Mouse (Mus musculus): Measurements from ENCODE around the gene Vmn1r53. TPM values are rescaled to one million over a fixed set of nuclear protein-coding genes. Genes with fewer than 3 reads are reported as not detected.
"Not testable (repeated sequence)": the region's sequence is repeated elsewhere in the genome, so short reads cannot be mapped to it uniquely, and the experiment has no call there.

Gene Vmn1r53
- not detected in 2 replicates for polyA plus RNA-seq (2016; fragmentation: Nextera tagmentation; extraction: Ambion mirVana)

DNA sequence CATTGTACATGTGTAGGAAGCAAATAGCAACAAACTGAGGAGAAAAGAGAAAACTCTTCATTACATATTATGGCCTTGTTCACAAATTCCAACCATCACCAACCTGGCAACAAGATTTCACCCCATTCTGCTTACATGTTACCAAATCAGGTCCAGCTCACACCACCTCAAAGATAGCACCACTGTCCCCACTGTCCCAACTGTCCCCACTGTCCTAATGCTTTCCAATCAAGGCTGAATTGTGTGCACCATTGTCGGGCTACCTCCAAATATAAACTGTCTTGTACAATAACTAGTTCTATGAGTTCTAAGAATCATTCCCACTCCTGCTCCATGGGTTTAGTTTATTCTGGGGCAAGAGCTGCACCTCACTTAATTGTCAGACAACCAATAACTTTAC, at the start of gene Vmn1r53:
Vmn1r53 (minus strand) TSS at position 101 of the 400 bp plus-strand sequence.
- no peak within 1 kb of the TSS for H3K4me3 ChIP-seq
- H3K27ac ChIP-seq: no peak within 1 kb of the TSS
- ATAC-seq: no peak
- no peaks in the 10 kb centered on the region for H3K27me3 ChIP-seq (replicated peaks)
- no peak within 1 kb of the TSS for H3K9ac ChIP-seq
- H3K4me2 ChIP-seq: no peak within 1 kb of the TSS
- H3K4me1 ChIP-seq: no peaks in the 10 kb centered on the region
- 53% methylated on average over 1 of the region's 1 CpGs for WGBS (ENCODE audit: insufficient replicate concordance)
- 0 out of 2 replicates have a peak, but pooled peaks cover 18% of the 10 kb centered on the region for H3K9me3 ChIP-seq (replicated peaks)
- no peaks in the 10 kb centered on the region for H3K36me3 ChIP-seq

DNA sequence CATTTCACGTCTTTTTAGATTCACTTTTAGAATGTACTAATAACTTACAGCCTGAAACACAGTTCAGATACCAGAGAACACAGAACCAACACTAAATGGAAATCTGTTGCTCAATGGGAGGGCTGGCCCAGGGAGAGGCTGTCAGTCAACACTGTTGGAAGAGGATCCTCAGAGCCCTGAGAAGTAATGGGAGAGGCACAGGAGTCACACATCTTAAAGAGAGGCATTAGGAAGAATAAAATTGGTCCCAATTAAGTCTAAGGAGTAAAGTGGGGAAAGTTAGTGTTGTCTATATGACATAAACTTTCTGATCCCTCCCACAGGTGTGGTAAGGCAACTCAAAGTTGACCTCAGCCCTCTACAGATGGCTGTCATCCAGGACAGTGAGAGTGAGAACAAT, 21.8 kb upstream of the Vmn1r53 start, which contains the start of gene Vmn1r54:
Vmn1r54 (plus strand) TSS at position 301 of the 400 bp plus-strand sequence.
- ATAC-seq: no peak
- Histone ChIP-seq H3K9ac (no peak within 1 kb of the TSS), H3K4me3 (no peak within 1 kb of the TSS), H3K4me2 (no peak within 1 kb of the TSS), H3K4me1 (no peaks in the 10 kb centered on the region), H3K27me3 (replicated peaks) (no peaks in the 10 kb centered on the region), H3K9me3 (replicated peaks) (no peaks in the 10 kb centered on the region), H3K27ac (no peak within 1 kb of the TSS), H3K36me3 (no peaks in the 10 kb centered on the region)
- WGBS (ENCODE audit: insufficient replicate concordance): 43% methylated on average over 1 of the region's 1 CpGs

DNA sequence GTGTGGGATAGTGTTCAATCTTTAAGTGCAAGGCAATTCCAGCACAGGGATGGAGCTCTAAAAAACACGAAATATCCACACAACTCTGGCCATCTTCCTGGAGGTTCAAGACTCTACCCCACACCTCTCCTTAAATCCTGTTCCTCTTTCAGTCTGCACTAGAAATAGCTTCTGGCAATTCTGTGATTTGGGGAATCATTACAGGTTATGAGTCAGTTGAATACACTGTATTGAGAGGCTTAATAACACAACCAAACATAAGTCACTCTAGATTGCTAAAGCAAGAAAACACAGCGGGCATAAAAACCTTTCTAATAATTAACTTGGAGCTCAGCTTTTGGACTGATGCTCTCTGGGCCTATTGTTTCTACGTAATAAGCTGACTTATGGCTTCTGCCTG, 19.8 kb upstream of the Vmn1r53 start:
- 62% methylated on average over 3 of the region's 3 CpGs for WGBS (ENCODE audit: insufficient replicate concordance)
- ATAC-seq: no peak
- no peaks in the 10 kb centered on the region for H3K27me3 ChIP-seq (replicated peaks)
- H3K9me3 ChIP-seq (replicated peaks): 0 out of 2 replicates have a peak, but pooled peaks cover under 1% of the 10 kb centered on the region
- no peaks in the 10 kb centered on the region for H3K36me3 ChIP-seq
- H3K27ac ChIP-seq: no peak overlapping the region
- H3K9ac ChIP-seq: no peak overlapping the region
- H3K4me1 ChIP-seq: no peaks in the 10 kb centered on the region
- H3K4me2 ChIP-seq: no peak overlapping the region
- H3K4me3 ChIP-seq: no peak overlapping the region

DNA sequence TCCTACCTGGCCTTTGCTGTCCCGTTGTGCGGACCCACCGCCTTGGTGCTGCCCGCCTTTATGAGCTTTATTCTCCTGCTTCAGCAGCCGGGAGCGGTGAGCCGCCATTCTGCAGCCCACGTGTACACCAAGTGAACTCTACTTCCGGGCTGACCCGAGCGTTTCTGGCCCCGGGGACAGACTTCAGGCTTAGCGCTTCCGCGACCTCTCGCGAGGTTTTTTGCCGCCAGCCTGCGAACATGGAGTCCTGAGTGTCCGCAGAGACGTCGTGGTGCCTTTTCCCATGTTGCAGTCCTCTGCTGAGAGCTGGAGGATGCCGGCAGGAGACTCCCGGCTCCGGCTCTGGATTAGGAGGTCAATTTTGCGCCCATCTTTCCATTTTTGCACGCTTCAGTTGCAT, 8.4 kb upstream of the Vmn1r53 start:
- Histone ChIP-seq H3K9ac (no peak overlapping the region), H3K36me3 (no peaks in the 10 kb centered on the region), H3K4me1 (no peaks in the 10 kb centered on the region), H3K27ac (no peak overlapping the region), H3K4me3 (no peak overlapping the region), H3K9me3 (replicated peaks) (peaks cover 20% of the 10 kb centered on the region), H3K27me3 (replicated peaks) (no peaks in the 10 kb centered on the region), H3K4me2 (no peak overlapping the region)
- 39% methylated on average over 27 of the region's 27 CpGs for WGBS (ENCODE audit: insufficient replicate concordance)
- ATAC-seq: no peak

DNA sequence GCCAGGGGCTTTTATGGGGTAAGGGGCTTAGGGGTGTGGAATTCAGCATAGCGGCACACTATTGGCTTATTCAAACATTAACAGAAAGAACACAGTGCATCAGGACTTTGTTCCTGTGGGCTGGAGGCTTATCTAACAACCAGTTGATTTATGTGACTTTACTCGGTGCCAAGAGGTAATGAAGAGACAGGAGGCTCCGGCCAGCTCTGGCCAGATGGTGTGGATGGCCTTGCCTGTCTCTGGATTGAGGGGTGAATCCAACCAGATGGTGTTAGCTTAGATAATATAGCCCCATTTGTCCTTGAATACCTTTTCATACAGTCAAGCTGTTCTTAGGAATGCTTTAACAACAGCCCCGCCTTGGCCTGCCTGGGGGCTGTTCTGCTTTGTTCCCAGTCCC, 7.9 kb upstream of the Vmn1r53 start:
- not testable (repeated sequence) for H3K9ac ChIP-seq; H3K4me2 ChIP-seq; H3K27me3 ChIP-seq (replicated peaks); H3K4me3 ChIP-seq; H3K36me3 ChIP-seq; H3K27ac ChIP-seq; H3K4me1 ChIP-seq; ATAC-seq
- peaks cover 20% of the 10 kb centered on the region for H3K9me3 ChIP-seq (replicated peaks)
- 75% methylated on average over 4 of the region's 4 CpGs for WGBS (ENCODE audit: insufficient replicate concordance)

DNA sequence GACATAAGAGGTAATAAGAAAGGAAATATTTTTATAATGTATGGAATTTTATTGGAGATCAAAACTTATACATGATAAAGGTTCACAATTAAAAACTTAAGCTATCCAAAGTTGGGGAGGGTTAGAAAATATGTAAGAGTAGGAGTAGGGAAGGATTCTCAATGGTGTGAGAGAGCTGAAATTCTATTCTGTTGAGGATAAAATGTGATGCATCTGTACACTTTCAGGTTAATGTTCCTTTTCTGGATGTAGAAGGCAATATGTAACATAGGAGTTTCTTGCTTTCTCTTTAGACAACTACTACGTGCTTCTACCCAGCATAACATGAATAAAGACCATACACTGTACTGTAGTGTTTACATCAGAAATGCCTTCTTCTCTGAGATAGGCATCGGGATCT, 21.7 kb downstream of the Vmn1r53 start, which contains the start of gene V1ra8:
V1ra8 (plus strand) TSS at position 301 of the 400 bp plus-strand sequence.
- not testable (repeated sequence) for H3K9me3 ChIP-seq (replicated peaks); H3K27ac ChIP-seq; H3K4me1 ChIP-seq; H3K4me3 ChIP-seq; H3K27me3 ChIP-seq (replicated peaks); H3K36me3 ChIP-seq; H3K9ac ChIP-seq; ATAC-seq; H3K4me2 ChIP-seq
- WGBS (ENCODE audit: insufficient replicate concordance): 51% methylated on average over 2 of the region's 2 CpGs

DNA sequence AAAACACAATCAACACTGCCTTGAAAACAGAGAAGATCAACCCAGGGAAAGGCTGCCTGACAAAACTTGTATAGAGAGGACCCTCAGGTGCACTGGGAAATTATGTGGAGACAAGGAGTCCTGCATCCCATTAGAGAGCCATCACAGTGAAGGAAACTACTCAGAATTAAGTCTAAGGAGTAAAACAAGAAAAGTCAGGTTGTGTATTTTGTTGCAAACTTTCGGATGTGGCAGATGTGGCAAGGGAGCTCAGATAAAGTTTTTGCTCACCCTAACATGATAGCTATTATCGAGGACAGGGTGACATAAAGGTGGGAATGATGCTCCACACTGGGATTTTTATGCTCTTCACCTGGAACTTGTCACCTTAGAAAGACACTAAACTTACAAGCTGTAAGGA, 49.7 kb downstream of the Vmn1r53 start, which contains the start of gene Vmn1r52:
Vmn1r52 (plus strand) TSS at position 301 of the 400 bp plus-strand sequence.
- WGBS (ENCODE audit: insufficient replicate concordance): 34% methylated on average over 2 of the region's 2 CpGs
- Histone ChIP-seq H3K27me3 (replicated peaks) (no peaks in the 10 kb centered on the region), H3K9ac (no peak within 1 kb of the TSS), H3K4me2 (no peak within 1 kb of the TSS), H3K36me3 (no peaks in the 10 kb centered on the region), H3K9me3 (replicated peaks) (no peaks in the 10 kb centered on the region), H3K4me3 (no peak within 1 kb of the TSS), H3K27ac (no peak within 1 kb of the TSS), H3K4me1 (no peaks in the 10 kb centered on the region)
- ATAC-seq: no peak

Other genes with a start within 250 kb of the Vmn1r53 start
- gene Vmn1r47, start 208.3 kb downstream of the Vmn1r53 start, polyA plus RNA-seq (2016; fragmentation: Nextera tagmentation; extraction: Ambion mirVana): not detected in 2 replicates
- not detected in 2 replicates for gene Vmn1r48, start 187.6 kb downstream of the Vmn1r53 start, polyA plus RNA-seq (2016; fragmentation: Nextera tagmentation; extraction: Ambion mirVana)
- gene Vmn1r49, start 145.9 kb downstream of the Vmn1r53 start, polyA plus RNA-seq (2016; fragmentation: Nextera tagmentation; extraction: Ambion mirVana): not detected in 2 replicates
- not detected in 2 replicates for gene Vmn1r50, start 123.0 kb downstream of the Vmn1r53 start, polyA plus RNA-seq (2016; fragmentation: Nextera tagmentation; extraction: Ambion mirVana)
- not detected in 2 replicates for gene Vmn1r51, start 101.8 kb downstream of the Vmn1r53 start, polyA plus RNA-seq (2016; fragmentation: Nextera tagmentation; extraction: Ambion mirVana)
- not detected in 2 replicates for gene Vmn1r52, start 49.6 kb downstream of the Vmn1r53 start, polyA plus RNA-seq (2016; fragmentation: Nextera tagmentation; extraction: Ambion mirVana)
- gene V1ra8, start 21.6 kb downstream of the Vmn1r53 start, polyA plus RNA-seq (2016; fragmentation: Nextera tagmentation; extraction: Ambion mirVana): not detected in 2 replicates
- gene Vmn1r54, start 21.9 kb upstream of the Vmn1r53 start, polyA plus RNA-seq (2016; fragmentation: Nextera tagmentation; extraction: Ambion mirVana): not detected in 2 replicates
- gene BC048671, start 76.8 kb upstream of the Vmn1r53 start, polyA plus RNA-seq (2016; fragmentation: Nextera tagmentation; extraction: Ambion mirVana): not detected in 2 replicates
- gene Chst13, start 100.7 kb upstream of the Vmn1r53 start, polyA plus RNA-seq (2016; fragmentation: Nextera tagmentation; extraction: Ambion mirVana): 14.5 and 16.7 TPM in 2 replicates
- gene Uroc1, start 108.8 kb upstream of the Vmn1r53 start, polyA plus RNA-seq (2016; fragmentation: Nextera tagmentation; extraction: Ambion mirVana): 3.9 TPM in 2 replicates
- 5.6 and 7.9 TPM in 2 replicates for gene Zxdc, start 145.1 kb upstream of the Vmn1r53 start, polyA plus RNA-seq (2016; fragmentation: Nextera tagmentation; extraction: Ambion mirVana)
- not detected in 2 replicates for gene Cfap100, start 204.4 kb upstream of the Vmn1r53 start, polyA plus RNA-seq (2016; fragmentation: Nextera tagmentation; extraction: Ambion mirVana)
- gene Klf15, start 238.1 kb upstream of the Vmn1r53 start, polyA plus RNA-seq (2016; fragmentation: Nextera tagmentation; extraction: Ambion mirVana): 8.6 and 10.3 TPM in 2 replicates

All from liver, embryonic 12.5 days (tissue).